Mouse (Mus musculus): ENCODE data around the gene Hsfy2.

Gene Hsfy2

DNA sequence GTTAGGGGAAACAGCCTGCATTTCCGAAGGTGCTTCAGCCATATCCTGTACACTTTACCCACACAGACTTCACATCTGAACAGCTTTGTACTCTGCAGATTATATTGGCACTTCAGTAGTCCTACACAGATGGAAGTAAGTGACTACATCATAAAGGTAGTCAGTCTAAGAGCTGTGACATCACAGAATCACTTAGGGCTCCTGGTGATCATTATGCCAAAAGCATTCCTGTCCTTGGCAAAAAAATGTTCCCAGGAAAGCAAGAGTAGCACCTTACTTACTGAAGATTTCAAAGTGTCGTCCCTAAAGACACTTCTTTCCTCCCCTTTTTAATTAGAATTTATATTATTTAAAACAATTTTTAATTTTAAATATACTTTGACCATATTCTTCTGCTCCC, at the start of gene Hsfy2:
TSS of gene Hsfy2 (minus strand) at position 101 of the 400 bp plus-strand sequence.
- no peak for DNase-seq (ENCODE audit: low spot score)

DNA sequence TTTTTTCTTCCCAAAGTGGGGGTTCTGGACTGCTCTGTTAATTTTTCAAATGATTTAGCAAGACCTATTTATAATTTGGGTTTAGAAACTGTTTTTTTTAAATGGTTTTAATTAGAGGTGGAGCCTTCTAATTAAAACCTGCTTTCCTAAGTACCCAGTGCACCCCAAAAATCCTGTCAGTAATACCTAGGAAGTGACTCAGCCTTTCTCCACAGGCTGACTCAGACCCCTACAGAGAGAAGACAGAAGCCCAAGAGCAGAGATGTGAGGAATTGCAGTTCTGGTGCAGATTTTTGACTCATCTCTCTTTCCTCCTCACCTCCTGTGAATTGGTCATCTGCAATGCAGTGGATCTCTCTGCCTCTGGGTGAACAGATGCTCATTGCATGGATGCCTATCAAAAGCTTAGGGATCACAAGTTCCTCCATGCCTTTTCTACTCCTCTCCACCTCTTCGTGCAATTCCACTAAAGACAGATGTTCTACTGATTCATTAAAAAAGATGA, 47.9 kb upstream of the Hsfy2 start:
- DNase-seq (ENCODE audit: low spot score) = no peak

DNA sequence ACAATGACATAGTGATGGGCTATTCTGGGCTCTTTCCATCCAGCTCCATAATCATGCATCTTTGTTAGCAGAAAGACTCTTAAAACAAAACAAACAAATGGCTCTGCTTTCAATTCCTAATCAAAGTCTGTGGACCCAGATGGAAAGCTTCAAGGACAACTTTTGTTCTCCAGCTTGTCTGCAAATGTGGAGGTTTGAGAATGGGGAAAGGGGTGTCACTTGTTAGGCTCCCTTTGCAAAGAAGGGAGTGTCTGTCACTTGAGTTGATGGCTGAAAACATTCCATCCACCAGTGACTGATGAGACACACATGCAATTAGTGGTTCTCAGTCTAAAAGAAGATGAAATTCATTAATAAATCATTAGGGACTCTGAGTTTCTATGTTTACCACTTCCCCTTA, 47.3 kb upstream of the Hsfy2 start:
- DNase-seq (ENCODE audit: low spot score) = no peak

DNA sequence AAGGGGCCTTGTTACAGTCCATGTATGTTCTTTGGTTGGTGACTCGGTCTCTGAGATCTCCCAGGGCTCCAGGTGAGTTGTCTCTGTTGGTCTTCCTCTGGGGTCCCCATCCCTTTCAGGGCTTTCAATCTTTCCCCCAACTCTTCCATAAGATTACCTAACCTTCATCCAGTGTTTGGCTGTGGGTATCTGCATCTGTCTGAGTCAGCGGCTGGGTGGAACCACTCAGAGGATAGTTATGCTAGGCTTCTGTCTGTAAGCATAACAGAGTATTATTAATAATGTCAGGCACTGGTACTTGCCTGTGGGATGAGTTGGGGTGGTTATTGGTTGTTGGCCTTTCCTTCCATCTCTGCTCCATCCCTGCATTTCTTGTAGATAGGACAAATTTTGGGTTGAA, 44.0 kb upstream of the Hsfy2 start:
- DNase-seq (ENCODE audit: low spot score) = no peak

DNA sequence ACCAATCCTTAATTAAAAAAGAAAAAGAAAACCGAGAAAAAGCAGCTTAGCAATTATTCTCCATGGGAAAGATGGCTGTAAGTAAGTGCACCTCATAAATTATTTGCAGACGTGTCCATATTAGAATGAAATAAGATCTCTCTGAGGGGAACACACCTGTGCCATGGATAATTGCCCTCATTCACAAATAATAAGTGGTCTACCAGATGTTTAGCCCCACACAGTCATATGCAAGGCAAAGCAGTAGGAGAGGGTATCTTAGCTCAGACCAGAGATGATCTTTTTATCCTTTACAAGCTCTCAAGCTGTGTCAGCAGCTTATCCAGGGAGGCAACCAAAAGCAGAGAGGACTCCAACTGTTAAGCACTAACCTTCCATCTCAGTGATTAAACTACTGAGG, 38.0 kb upstream of the Hsfy2 start:
- DNase-seq (ENCODE audit: low spot score) = no peak

DNA sequence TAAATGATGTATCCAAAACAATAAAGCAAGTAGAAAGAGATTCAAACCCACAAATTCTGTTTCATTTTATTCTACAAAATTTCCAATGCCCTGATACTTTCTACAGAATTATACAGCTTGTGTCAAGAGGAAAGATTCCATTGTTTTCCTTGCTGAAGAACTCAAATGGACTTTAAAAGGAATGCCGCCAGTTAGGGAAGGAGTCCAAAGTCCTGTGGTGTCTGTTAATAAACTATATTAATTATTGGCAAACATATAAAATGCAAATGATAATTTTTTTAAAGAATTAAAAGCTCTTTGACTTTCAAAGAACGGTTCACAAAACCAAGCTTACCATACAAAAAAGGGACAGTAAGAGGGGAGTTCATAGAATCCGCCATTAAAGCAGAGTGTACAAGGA, 37.4 kb upstream of the Hsfy2 start:
- no peak for DNase-seq (ENCODE audit: low spot score)

DNA sequence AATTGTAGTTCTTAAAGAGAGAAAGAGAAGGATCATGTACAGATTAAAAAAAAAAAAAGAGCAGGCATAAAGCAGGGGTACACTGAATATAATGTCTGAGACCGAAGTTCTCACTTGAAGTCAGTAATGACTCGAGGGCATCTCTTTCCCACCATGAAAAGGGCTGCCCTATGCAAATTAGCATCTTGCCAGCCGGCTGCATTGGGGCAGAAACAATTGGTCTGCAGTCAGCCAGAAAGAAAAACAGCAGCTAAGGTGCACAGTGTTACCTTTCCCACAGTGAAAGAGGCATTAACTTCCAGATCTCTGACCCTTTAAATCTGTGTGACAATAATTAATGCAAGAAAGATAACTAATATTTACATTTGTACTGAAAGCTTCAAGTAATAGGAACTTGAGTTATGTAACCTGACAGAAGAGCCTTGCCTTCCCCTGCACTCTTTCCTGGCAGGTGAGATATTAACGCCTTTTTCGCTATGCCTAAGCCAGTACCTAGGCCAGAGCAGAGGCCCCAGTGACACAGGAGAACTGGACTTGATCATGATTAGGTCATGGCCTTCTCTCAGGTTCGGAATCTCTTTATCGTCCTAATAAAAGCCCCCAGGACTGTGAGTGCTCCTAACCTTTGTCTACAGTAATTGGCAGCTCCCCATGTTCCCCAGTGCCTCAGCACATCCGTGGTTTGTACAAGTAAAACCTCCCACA, 34.2 kb upstream of the Hsfy2 start:
- DNase-seq (ENCODE audit: low spot score) = no peak

DNA sequence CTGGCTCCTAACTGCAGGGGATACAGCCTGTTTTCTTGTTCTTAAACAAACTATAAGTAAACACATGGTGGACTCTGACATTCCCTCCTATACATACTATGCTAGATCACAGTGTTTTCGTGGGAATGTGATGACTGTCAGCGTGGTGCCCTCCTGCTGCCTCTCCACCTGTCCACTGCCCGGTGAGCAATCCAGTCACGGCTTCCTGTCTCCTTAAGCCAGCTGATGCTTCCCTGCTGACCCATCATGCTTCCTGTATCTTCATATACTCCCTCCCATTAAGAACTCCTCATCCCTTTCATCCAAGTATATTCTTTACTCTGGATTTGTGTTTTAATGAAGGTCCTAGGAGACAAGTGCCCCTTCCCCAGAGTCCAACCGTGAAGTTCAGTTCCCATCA, 33.3 kb upstream of the Hsfy2 start:
- DNase-seq (ENCODE audit: low spot score) = no peak

DNA sequence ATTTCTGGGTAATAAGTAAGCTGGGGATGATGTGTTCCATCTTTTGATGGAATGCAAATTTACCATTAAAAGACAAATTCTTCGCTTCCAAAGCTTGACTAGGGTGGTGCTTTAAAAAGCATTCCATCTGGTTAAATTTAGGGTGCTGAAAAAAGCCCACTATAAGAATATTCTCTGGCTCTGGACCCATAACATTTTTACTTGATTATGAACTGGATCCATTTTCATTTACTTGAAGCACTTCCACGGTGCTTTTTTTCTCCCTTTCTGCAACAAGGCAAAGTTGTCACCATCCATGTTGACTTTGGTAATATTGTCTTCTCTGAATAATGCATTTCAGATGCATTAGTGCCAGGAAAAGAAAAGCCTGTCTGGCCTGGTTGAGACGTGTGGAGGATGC, 27.4 kb upstream of the Hsfy2 start:
- DNase-seq (ENCODE audit: low spot score) = no peak

DNA sequence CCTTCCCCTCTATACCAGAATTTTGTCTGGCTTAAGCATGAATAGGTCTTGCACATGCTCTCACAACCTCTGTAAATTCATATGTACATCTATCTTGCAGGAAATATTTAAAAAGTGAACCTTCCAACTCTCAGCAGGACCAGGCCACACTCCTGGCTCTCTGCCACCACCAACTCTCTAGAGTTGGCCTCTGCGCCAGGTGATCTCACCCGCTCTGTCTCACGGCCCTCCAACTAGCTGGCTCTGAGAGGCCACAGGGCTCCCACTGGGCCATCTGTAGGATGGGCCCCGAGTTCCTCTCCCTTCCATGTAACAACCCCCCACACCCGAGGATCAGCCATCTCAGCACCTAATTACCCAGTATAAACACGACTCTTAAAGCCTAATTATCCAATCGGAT, 10.4 kb downstream of the Hsfy2 start:
- no peak for DNase-seq (ENCODE audit: low spot score)

DNA sequence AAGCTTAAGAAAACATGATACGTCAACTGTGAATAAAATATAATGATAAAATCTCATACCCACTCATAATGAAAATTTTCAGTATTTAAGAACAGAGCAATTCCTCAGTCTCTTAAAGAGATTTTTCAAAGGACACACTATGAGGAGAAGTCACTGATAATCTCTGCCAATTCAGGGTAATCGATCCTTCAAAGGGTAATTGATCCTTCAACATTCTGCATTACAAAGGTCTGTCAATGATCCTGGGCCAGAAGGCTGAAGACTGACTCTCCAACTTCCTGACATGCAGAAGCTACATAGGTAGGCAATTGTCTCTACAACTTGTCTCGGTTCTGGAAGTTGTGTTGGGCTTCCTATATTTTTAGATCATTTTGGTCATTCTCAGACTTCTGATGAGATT, 12.9 kb downstream of the Hsfy2 start:
- no peak for DNase-seq (ENCODE audit: low spot score)

DNA sequence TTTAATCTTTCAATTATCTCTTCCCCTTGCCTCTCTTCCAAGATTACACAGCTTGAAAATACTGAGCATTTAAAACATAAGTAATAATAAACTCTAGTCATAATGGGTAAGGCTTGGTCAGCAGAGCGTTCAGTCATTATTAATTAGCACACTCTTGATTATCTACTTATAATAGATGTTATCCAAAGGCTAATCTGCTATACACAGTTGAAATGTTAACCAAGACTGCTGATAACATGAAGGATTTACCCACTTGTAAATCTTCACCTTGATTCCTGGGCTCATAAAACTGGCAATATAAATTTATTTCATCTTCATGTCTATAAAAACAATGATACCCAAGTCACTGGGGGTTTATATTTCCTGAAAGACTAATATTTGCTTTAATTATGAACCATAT, 24.9 kb downstream of the Hsfy2 start:
- DNase-seq (ENCODE audit: low spot score) = no peak
